In genomic region chr4:134869068-134869730, GRCm38 (mm10) we compare ENCODE assay signal across 9 mouse cellular contexts. TPM values are rescaled to one million over a fixed set of nuclear protein-coding genes. Genes with fewer than 3 reads are reported as not detected.
A peak's percentile ranks its signal among the peaks of the same experiment; 100 is the strongest.
DNase-seq lines count a peak whose midpoint lies in the region; ATAC-seq and TF ChIP-seq lines count a peak whose summit lies in the region.
"Had no signal": no experiment of that assay in that cellular context is flagged by ENCODE, and none has a peak within 500 bp of the region (broad histone marks: within the 10 kb centered on the region; RNA-seq: fewer than 3 reads in every experiment).

No protein-coding gene starts in this region.

- H3K9me3 ChIP-seq in heart, embryonic 15.5 days (replicated peaks) = no peaks in the 10 kb centered on the region
- H3K9me3 ChIP-seq in liver, embryonic 12.5 days (replicated peaks) = no peaks in the 10 kb centered on the region

- peak overlapping the region; percentile 16; the same call in 1 of the 2 replicates for H3K4me3 ChIP-seq in heart, embryonic 15.5 days
- H3K4me3 ChIP-seq in liver, embryonic 12.5 days = peak overlapping the region; percentile 82
- no peak overlapping the region for H3K4me3 ChIP-seq in thymus, adult 2 months (ENCODE audit: control insufficient read depth, insufficient read depth, low read length)

- peaks cover 16% of the 10 kb centered on the region for H3K4me1 ChIP-seq in heart, embryonic 15.5 days (replicated peaks)
- peaks cover 81% of the 10 kb centered on the region for H3K4me1 ChIP-seq in liver, embryonic 12.5 days
- H3K4me1 ChIP-seq in thymus, adult 2 months (replicated peaks; ENCODE audit: control insufficient read depth, insufficient read depth, low read length) = no peaks in the 10 kb centered on the region

- no peak for DNase-seq in heart, adult 8-10 months (ENCODE audit: low spot score)
- peak; percentile 16 for DNase-seq in thymus, postnatal 4 days
- no peak for DNase-seq in thymus, postnatal 0 days (ENCODE audit: low spot score)
- DNase-seq in gastrocnemius, postnatal 10 days = no peak
- no peak for DNase-seq in urinary bladder, postnatal 36 days (ENCODE audit: low spot score in 2 of 2)
- DNase-seq in thymus, adult 2 months = no peak

- TF ChIP-seq CTCF in thymus, adult 2 months (IDR thresholded peaks at IDR 0.05; ENCODE audit: borderline replicate concordance, control insufficient read depth, extremely low read depth, insufficient read depth, low read length, poor library complexity) = no peak

- WGBS in heart, embryonic 15.5 days = 10% methylated on average over 16 of the region's 16 CpGs
- 5% methylated on average over 16 of the region's 16 CpGs for WGBS in liver, embryonic 12.5 days (ENCODE audit: insufficient replicate concordance)
- WGBS in thymus, adult 2 months = 46% methylated on average over 16 of the region's 16 CpGs

- no peak overlapping the region for H3K27ac ChIP-seq in heart, embryonic 15.5 days
- H3K27ac ChIP-seq in liver, embryonic 12.5 days = peak overlapping the region; percentile 96
- H3K27ac ChIP-seq in thymus, adult 2 months (ENCODE audit: control insufficient read depth, insufficient read depth, low read length) = no peak overlapping the region

- TF ChIP-seq POLR2A in thymus, adult 2 months (IDR thresholded peaks at IDR 0.05; ENCODE audit: control insufficient read depth, extremely low read depth, insufficient read depth, low read length, poor library complexity) = no peak

- 0 out of 2 replicates have a peak, but pooled peaks have one; percentile 35 for ATAC-seq in heart, embryonic 15.5 days (replicated peaks; ENCODE audit: insufficient number of reproducible peaks, insufficient read depth, low FRiP score, low read depth)
- ATAC-seq in liver, embryonic 12.5 days = peak; percentile 88

- peaks cover 28% of the 10 kb centered on the region for H3K27me3 ChIP-seq in heart, embryonic 15.5 days
- 0 out of 2 replicates have a peak, but pooled peaks cover 9% of the 10 kb centered on the region for H3K27me3 ChIP-seq in liver, embryonic 12.5 days (replicated peaks)
- H3K27me3 ChIP-seq in thymus, adult 2 months (ENCODE audit: control insufficient read depth, insufficient read depth, low read length) = no peaks in the 10 kb centered on the region; the same call in 1 of the 2 replicates

- H3K36me3 ChIP-seq in heart, embryonic 15.5 days = no peaks in the 10 kb centered on the region
- peaks cover 72% of the 10 kb centered on the region for H3K36me3 ChIP-seq in liver, embryonic 12.5 days
- no peaks in the 10 kb centered on the region for H3K36me3 ChIP-seq in thymus, adult 2 months (ENCODE audit: control insufficient read depth, insufficient read depth, low read length)

- H3K4me2 ChIP-seq in heart, embryonic 15.5 days = peak overlapping the region; percentile 52
- peak overlapping the region; percentile 95 for H3K4me2 ChIP-seq in liver, embryonic 12.5 days

- H3K9ac ChIP-seq in heart, embryonic 15.5 days = no peak overlapping the region
- peak overlapping the region; percentile 94 for H3K9ac ChIP-seq in liver, embryonic 12.5 days

RNA-seq across cellular contexts. Expression of gene Rhd, which starts 4.9 kb away (rescaled TPM):
- 5.4 and 8.9 TPM in 2 replicates for polyA plus RNA-seq in heart, embryonic 15.5 days (2015; fragmentation: Nextera tagmentation; extraction: Ambion mirVana)
- total RNA-seq in heart, adult 8-10 months (2022) = 10 to 100 TPM in 1 of 4 experiments, 1 to 10 TPM in 3; 8.4 to 10.2 (median 8.5) TPM
- 0.34 and 0.45 TPM in 2 replicates for polyA plus RNA-seq in thymus, postnatal 0 days (2015; fragmentation: Nextera tagmentation; extraction: Ambion mirVana)
- polyA plus RNA-seq in liver, embryonic 12.5 days (2016; fragmentation: Nextera tagmentation; extraction: Ambion mirVana) = 477 and 480 TPM in 2 replicates
- 1 to 10 TPM in 1 of 2 experiments, under 1 TPM in 1; 0.26 to 1.4 TPM for total RNA-seq in gastrocnemius, postnatal 10 days (2021)
- polyA plus RNA-seq in thymus, adult 2 months (2012; rRNA removed) = 0.38 TPM in 1 of 2 replicates, not detected in the other
- total RNA-seq: layer of hippocampus, adult 18-20 months had no signal

RNA-seq across cellular contexts. Expression of gene Maco1, which starts 16.1 kb away (rescaled TPM):
- polyA plus RNA-seq in heart, embryonic 15.5 days (2015; fragmentation: Nextera tagmentation; extraction: Ambion mirVana) = 22.0 and 25.5 TPM in 2 replicates
- 10 to 100 TPM; 21.1 to 25.0 (median 23.2) TPM for total RNA-seq in heart, adult 8-10 months (2022)
- polyA plus RNA-seq in thymus, postnatal 0 days (2015; fragmentation: Nextera tagmentation; extraction: Ambion mirVana) = 31.0 and 42.6 TPM in 2 replicates
- polyA plus RNA-seq in liver, embryonic 12.5 days (2016; fragmentation: Nextera tagmentation; extraction: Ambion mirVana) = 27.2 and 29.8 TPM in 2 replicates
- 10 to 100 TPM; 16.7 to 22.2 TPM for total RNA-seq in gastrocnemius, postnatal 10 days (2021)
- 12.0 and 15.0 TPM in 2 replicates for polyA plus RNA-seq in thymus, adult 2 months (2012; rRNA removed)

RNA-seq across cellular contexts. Expression of gene Tmem50a, which starts 45.6 kb away (rescaled TPM):
- 142 TPM in 2 replicates for polyA plus RNA-seq in heart, embryonic 15.5 days (2015; fragmentation: Nextera tagmentation; extraction: Ambion mirVana)
- 10 to 100 TPM; 63.0 to 64.1 (median 63.5) TPM for total RNA-seq in heart, adult 8-10 months (2022)
- polyA plus RNA-seq in thymus, postnatal 0 days (2015; fragmentation: Nextera tagmentation; extraction: Ambion mirVana) = 247 and 304 TPM in 2 replicates
- 94.2 and 94.9 TPM in 2 replicates for polyA plus RNA-seq in liver, embryonic 12.5 days (2016; fragmentation: Nextera tagmentation; extraction: Ambion mirVana)
- 10 to 100 TPM; 49.9 to 55.1 TPM for total RNA-seq in gastrocnemius, postnatal 10 days (2021)
- 196 and 226 TPM in 2 replicates for polyA plus RNA-seq in thymus, adult 2 months (2012; rRNA removed)

RNA-seq across cellular contexts. Expression of gene Rsrp1, which starts 54.2 kb away (rescaled TPM):
- polyA plus RNA-seq in heart, embryonic 15.5 days (2015; fragmentation: Nextera tagmentation; extraction: Ambion mirVana) = 366 and 379 TPM in 2 replicates
- total RNA-seq in heart, adult 8-10 months (2022) = 100 to 1,000 TPM in 3 of 4 experiments, 10 to 100 TPM in 1; 97.1 to 165 (median 123) TPM
- polyA plus RNA-seq in thymus, postnatal 0 days (2015; fragmentation: Nextera tagmentation; extraction: Ambion mirVana) = 822 and 855 TPM in 2 replicates
- 310 and 322 TPM in 2 replicates for polyA plus RNA-seq in liver, embryonic 12.5 days (2016; fragmentation: Nextera tagmentation; extraction: Ambion mirVana)
- total RNA-seq in gastrocnemius, postnatal 10 days (2021) = 100 to 1,000 TPM in 1 of 2 experiments, 10 to 100 TPM in 1; 91.9 to 142 TPM
- polyA plus RNA-seq in thymus, adult 2 months (2012; rRNA removed) = 1,774 and 1,821 TPM in 2 replicates

Comparison
In these comparisons a context has a peak if more than half of its experiments do, and no peak if none do; other contexts are left out.
1. RNA of gene Rhd, which starts 4.9 kb away (polyA plus RNA-seq): 477 to 480 TPM in liver, embryonic 12.5 days; 5.4 to 8.9 TPM in heart, embryonic 15.5 days, 0.38 TPM in thymus, adult 2 months and 0.34 to 0.45 TPM in thymus, postnatal 0 days; every median in the first group is over 10 times any median in the second.